Mouse (Mus musculus) hindbrain, embryonic 15.5 days (tissue): ENCODE data around the gene Col4a1. TPM values are rescaled to one million over a fixed set of nuclear protein-coding genes. Genes with fewer than 3 reads are reported as not detected.
A peak's percentile ranks its signal among the peaks of the same experiment; 100 is the strongest.

Experiments used
- ATAC-seq: fragments of 200-750 bp; cut with Nextera tagmentation; 2 replicates; pipeline ENCODE4 v1.8.0; 2017; ENCODE audit warnings: low read depth, moderate number of reproducible peaks, moderate TSS enrichment; ENCODE audit not compliant: low FRiP score
- H3K27ac ChIP-seq: fragments of 300-500 bp; sonication (generic); replicated peaks from 2 replicates; pipeline ENCODE4 v1.5.1; 2015; ENCODE audit warnings: mild to moderate bottlenecking, inconsistent platforms
- H3K27me3 ChIP-seq: fragments of 300-500 bp; sonication (generic); 2 replicates; pipeline ENCODE4 v1.6.1; 2015; ENCODE audit warnings: control low read depth, inconsistent platforms
- H3K36me3 ChIP-seq: fragments of 300-500 bp; sonication (generic); 2 replicates; pipeline ENCODE4 v1.6.1; 2015; ENCODE audit warnings: control low read depth, inconsistent platforms
- H3K4me1 ChIP-seq: fragments of 300-500 bp; sonication (generic); replicated peaks from 2 replicates; pipeline ENCODE4 v1.6.1; 2015; ENCODE audit warnings: control low read depth, inconsistent platforms
- H3K4me2 ChIP-seq: fragments of 300-500 bp; sonication (generic); 2 replicates; pipeline ENCODE4 v1.6.1; 2015; ENCODE audit warnings: moderate library complexity, mild to moderate bottlenecking, inconsistent platforms
- H3K4me3 ChIP-seq: fragments of 300-500 bp; sonication (generic); 2 replicates; pipeline ENCODE4 v1.5.1; 2015; ENCODE audit warnings: mild to moderate bottlenecking, inconsistent platforms
- H3K9ac ChIP-seq: fragments of 300-500 bp; sonication (generic); 2 replicates; pipeline ENCODE4 v1.6.1; 2015; ENCODE audit warnings: inconsistent platforms
- H3K9me3 ChIP-seq: fragments of 300-500 bp; sonication (generic); 2 replicates; pipeline ENCODE4 v1.6.1; 2016; ENCODE audit warnings: control low read depth, inconsistent platforms
- WGBS: fragments of 180-500 bp; shearing (Covaris S2); methylation state at CpG from one replicate; pipeline ENCODE4 v1.1.7; 2015; 5-methylcytosine and 5-hydroxymethylcytosine counted together
- polyA plus RNA-seq: library from polyadenylated mRNA; unstranded; fragments of >200 nt; fragmentation: Nextera tagmentation; extraction: Ambion mirVana; gene quantifications from 2 replicates; pipeline ENCODE4 v1.2.1, GENCODE M21; 2015

The Col4a1 gene
- polyA plus RNA-seq, 1 experiment from 2014 or later = 92.1 TPM

DNA sequence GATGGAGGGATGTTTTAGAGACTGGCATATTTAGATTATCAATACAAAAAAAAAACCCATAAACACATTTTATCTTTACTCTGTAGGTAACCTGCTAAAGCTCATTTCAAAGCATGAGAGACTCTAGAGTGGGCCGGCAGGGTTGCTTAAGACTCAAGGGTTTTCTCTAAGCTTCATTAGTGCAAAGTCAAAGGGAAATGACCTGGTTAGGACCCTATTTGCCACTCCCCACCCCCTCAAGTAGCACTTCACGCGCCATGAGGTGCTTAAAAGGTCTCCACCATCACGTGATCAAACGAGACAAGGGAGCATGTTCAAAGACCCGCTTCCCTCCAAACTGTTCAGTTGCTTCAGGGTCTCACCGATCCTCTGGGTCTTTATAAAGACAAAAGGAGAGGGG, 63.9 kb downstream of the Col4a1 start:
- no peak for ATAC-seq
- WGBS = 65% methylated on average over 7 of the region's 7 CpGs
- no peak overlapping the region; the same call in 1 of the 2 replicates for H3K27ac ChIP-seq
- no peaks in the 10 kb centered on the region for H3K36me3 ChIP-seq
- no peaks in the 10 kb centered on the region for H3K4me1 ChIP-seq
- H3K4me2 ChIP-seq = no peak overlapping the region
- no peak overlapping the region for H3K9ac ChIP-seq
- no peak overlapping the region for H3K4me3 ChIP-seq
- H3K9me3 ChIP-seq = no peaks in the 10 kb centered on the region
- no peaks in the 10 kb centered on the region for H3K27me3 ChIP-seq

DNA sequence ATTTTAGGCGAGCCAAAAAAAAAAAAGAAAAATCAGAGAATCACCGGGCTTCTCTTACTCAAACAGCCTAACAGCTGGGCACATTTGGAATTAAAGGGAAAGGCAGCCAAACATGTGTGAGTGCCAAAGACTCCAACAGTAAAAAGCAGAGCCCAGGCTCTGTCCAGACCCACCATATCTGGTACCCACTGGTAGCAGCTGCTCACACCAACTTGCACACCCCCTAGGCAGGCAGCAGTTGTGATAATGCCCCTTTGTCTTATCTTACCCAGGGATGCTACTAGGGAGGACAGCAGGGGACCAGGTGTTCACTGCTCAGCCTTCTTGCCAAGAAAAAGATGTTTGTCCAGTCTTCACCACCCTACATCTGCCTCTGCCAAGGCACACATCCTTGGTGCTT, 71.1 kb downstream of the Col4a1 start:
- no peaks in the 10 kb centered on the region for H3K27me3 ChIP-seq
- 69% methylated on average over 2 of the region's 2 CpGs for WGBS
- H3K9me3 ChIP-seq = no peaks in the 10 kb centered on the region
- no peaks in the 10 kb centered on the region for H3K4me1 ChIP-seq
- H3K36me3 ChIP-seq = no peaks in the 10 kb centered on the region
- no peak overlapping the region for H3K4me2 ChIP-seq
- ATAC-seq = no peak
- no peak overlapping the region for H3K4me3 ChIP-seq
- no peak overlapping the region for H3K9ac ChIP-seq
- no peak overlapping the region for H3K27ac ChIP-seq

DNA sequence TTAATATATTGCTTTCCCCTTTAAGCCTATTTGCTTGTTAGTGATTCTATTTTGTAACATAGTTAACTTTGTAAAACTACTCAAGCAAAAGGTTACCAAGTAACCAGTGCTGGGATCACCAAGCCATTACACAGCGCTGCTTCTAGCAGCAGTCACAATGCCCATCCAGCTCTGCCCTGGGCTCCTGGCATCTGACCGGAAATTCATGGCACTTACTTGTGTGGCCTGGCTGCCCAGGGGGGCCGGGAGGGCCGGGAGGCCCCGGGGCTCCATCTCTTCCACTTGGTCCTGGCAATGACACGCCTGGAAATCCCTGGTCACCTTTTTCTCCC, 77.8 kb downstream of the Col4a1 start:
- H3K9ac ChIP-seq = no peak overlapping the region
- 54% methylated on average over 6 of the region's 6 CpGs for WGBS
- no peaks in the 10 kb centered on the region for H3K36me3 ChIP-seq
- no peaks in the 10 kb centered on the region; the same call in 1 of the 2 replicates for H3K4me1 ChIP-seq
- H3K27me3 ChIP-seq = no peaks in the 10 kb centered on the region
- ATAC-seq = no peak
- no peak overlapping the region for H3K27ac ChIP-seq
- no peak overlapping the region for H3K4me3 ChIP-seq
- no peak overlapping the region for H3K4me2 ChIP-seq
- no peaks in the 10 kb centered on the region for H3K9me3 ChIP-seq

DNA sequence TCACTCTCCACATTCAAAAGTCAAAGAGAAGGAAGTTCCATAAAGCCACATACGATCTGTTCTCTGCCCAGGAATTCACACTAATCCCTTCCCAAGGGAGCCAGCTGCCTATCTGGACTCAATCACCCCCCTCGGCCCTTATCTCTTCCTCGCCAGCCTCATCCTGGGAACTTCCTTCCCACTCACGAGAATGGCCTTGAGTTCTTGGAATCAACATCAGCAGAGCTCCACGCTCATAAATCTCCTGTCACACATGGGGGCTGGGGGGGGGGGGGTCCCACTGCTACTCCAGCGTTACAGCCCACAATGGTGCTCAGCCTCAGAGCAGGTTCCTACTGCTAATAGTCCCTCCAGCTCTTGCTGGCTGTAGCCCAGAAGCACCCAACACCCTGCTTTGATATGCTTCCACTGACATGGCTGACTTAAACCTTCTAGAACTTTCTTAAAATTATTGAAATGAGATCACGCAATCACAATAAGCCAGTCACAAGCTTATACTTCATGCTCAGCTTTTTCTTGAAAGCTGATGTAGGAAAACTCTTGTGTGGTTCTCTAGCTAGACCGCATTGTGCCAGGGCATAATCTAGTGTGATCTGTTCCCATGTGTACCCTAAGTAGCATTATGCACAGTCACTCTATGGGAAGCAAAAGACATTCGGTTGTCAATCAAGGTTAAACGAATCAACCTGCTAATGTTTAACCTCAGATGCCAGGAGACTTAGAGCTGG, 78.3 kb downstream of the Col4a1 start:
- H3K4me2 ChIP-seq = no peak overlapping the region
- no peaks in the 10 kb centered on the region; the same call in 1 of the 2 replicates for H3K4me1 ChIP-seq
- H3K36me3 ChIP-seq = no peaks in the 10 kb centered on the region
- no peaks in the 10 kb centered on the region for H3K9me3 ChIP-seq
- 51% methylated on average over 10 of the region's 10 CpGs for WGBS
- H3K27me3 ChIP-seq = no peaks in the 10 kb centered on the region
- H3K9ac ChIP-seq = no peak overlapping the region
- no peak overlapping the region for H3K27ac ChIP-seq
- H3K4me3 ChIP-seq = no peak overlapping the region
- ATAC-seq = no peak

DNA sequence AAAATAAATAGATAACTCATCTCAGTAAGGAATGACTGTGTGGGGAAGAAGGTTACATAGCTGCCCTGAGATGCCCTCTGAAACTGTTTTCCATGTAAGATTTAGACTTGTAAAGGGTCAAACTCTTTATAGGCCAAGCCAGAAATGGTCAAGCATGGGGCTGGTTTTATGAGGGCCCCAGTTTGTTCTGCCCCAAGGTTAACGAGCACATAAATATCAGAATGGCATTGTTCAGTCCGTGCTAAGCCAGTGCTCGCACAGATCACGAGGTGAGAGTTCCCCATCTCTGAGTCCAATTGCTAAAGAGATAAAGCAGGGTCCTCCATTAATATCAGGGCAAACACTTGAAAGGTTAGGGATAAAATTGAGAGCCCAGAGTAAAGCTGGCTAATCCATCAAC, 79.6 kb downstream of the Col4a1 start:
- no peak overlapping the region for H3K4me3 ChIP-seq
- H3K36me3 ChIP-seq = no peaks in the 10 kb centered on the region
- 84% methylated on average over 4 of the region's 4 CpGs for WGBS
- no peak overlapping the region for H3K4me2 ChIP-seq
- no peaks in the 10 kb centered on the region for H3K27me3 ChIP-seq
- H3K9me3 ChIP-seq = no peaks in the 10 kb centered on the region
- no peak overlapping the region for H3K9ac ChIP-seq
- H3K27ac ChIP-seq = no peak overlapping the region
- no peak for ATAC-seq
- no peaks in the 10 kb centered on the region; the same call in 1 of the 2 replicates for H3K4me1 ChIP-seq

DNA sequence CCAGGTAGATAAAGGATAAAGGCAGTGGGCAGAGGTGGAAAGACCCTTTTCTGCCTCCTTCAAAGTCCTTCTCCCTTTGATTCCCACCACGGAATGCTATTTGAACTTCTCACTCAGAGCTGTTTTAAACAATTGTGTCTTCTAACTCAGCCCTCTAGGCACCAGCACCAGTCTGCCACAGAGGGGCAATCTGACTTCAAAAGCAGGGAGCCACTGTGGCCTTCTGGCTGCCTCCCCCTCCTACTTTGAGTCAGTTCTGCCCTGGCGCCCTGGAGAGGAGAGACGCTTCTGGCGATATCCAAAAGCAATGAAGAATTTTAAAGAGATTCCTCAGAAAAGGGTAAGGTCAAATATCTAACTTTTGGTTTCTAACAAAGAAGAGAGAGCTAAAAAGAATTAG, 82.3 kb downstream of the Col4a1 start:
- 22% methylated on average over 4 of the region's 4 CpGs for WGBS
- Histone ChIP-seq H3K27ac (no peak overlapping the region), H3K4me3 (no peak overlapping the region), H3K4me1 (no peaks in the 10 kb centered on the region; the same call in 1 of the 2 replicates), H3K4me2 (no peak overlapping the region), H3K9ac (no peak overlapping the region), H3K9me3 (no peaks in the 10 kb centered on the region), H3K27me3 (no peaks in the 10 kb centered on the region), H3K36me3 (no peaks in the 10 kb centered on the region)
- ATAC-seq = no peak

DNA sequence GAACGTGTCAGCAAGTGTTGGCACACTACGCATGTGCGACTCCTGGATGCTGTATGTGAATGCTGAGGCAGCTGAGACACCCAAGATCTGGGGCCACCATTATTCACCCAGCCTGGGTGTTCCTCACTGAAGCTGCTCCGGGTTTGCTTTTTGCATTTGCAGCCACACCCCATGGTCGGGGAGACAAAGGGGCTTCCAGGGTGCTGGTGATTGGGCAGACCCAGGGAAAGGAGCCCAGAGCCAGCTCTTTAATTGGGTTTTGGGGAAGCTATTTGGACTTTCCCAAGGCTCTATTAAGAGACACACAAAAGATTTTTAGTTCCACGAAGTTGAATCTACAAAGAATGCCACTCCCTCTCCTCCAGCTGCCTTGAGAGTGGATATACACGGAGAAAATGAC, 85.2 kb downstream of the Col4a1 start:
- Histone ChIP-seq H3K27me3 (no peaks in the 10 kb centered on the region), H3K4me2 (no peak overlapping the region), H3K9me3 (no peaks in the 10 kb centered on the region), H3K27ac (no peak overlapping the region), H3K4me3 (no peak overlapping the region), H3K36me3 (no peaks in the 10 kb centered on the region), H3K4me1 (no peaks in the 10 kb centered on the region), H3K9ac (no peak overlapping the region)
- WGBS = 45% methylated on average over 7 of the region's 7 CpGs
- ATAC-seq = no peak

DNA sequence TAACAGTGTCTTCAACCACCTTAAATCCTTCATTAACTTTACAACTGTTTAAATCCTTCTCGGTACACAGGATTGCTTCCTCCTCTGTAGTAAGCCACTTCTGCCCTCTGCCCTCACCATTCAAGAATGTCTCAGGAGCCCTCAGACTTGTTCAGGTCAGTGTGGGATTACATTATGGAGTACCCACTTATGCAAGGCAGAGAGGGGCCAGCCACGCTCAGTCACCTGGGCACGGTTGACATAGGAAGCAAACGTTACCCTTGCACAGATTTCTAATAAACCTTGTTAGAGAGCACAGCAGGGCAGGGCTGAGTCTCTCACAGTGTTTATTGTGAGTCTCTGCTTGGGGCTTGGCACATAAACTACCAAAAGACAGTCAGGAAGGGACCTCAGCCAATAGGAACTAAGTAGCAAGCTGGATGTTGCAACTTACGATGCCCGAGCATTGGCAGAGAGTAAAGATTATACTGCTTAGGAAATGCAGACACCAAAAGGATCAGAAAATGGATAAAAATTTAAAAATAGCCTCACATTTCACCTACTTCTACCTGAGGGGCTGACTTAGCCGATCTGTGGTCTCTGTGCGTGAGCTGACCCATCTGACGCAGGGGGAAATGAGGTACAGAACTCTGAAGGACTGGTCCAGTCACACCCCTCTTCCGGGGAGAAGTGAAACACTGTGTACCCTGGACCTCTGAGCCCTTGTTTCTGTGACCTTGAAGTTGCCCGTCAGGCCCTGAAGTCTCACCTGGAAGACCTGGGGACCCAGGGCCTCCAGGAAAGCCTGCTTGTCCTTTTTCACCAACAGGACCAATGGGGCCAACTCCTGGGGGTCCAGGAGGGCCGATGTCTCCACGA, 86.8 kb downstream of the Col4a1 start:
- no peaks in the 10 kb centered on the region for H3K9me3 ChIP-seq
- H3K4me2 ChIP-seq = no peak overlapping the region
- no peaks in the 10 kb centered on the region for H3K36me3 ChIP-seq
- 79% methylated on average over 13 of the region's 13 CpGs for WGBS
- no peaks in the 10 kb centered on the region for H3K4me1 ChIP-seq
- no peak overlapping the region for H3K9ac ChIP-seq
- H3K27ac ChIP-seq = no peak overlapping the region
- no peaks in the 10 kb centered on the region for H3K27me3 ChIP-seq
- no peak overlapping the region for H3K4me3 ChIP-seq
- no peak for ATAC-seq

DNA sequence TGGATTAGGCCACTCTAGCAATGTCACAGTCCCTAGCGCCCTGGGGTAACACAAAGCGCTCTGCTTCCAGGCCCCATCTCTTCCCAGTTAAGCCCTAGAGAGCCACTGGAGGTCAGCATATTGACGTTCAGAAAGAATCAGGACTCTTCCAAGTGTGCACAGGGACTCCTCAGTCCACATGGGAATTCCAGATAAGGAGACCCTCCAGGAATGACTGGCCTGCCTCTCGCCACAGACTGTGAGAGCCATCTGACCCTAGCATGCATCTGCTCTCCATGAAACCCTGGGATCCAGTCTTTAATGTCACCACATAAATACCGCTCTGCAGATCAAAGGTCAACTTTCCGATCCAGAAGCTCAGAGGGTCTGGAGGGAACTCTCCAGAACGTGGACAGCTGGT, 88.4 kb downstream of the Col4a1 start:
- no peak for ATAC-seq
- H3K36me3 ChIP-seq = no peaks in the 10 kb centered on the region
- no peaks in the 10 kb centered on the region for H3K9me3 ChIP-seq
- H3K4me2 ChIP-seq = no peak overlapping the region
- 78% methylated on average over 7 of the region's 7 CpGs for WGBS
- H3K27ac ChIP-seq = no peak overlapping the region
- H3K27me3 ChIP-seq = no peaks in the 10 kb centered on the region
- H3K4me1 ChIP-seq = no peaks in the 10 kb centered on the region
- H3K4me3 ChIP-seq = no peak overlapping the region
- H3K9ac ChIP-seq = no peak overlapping the region

DNA sequence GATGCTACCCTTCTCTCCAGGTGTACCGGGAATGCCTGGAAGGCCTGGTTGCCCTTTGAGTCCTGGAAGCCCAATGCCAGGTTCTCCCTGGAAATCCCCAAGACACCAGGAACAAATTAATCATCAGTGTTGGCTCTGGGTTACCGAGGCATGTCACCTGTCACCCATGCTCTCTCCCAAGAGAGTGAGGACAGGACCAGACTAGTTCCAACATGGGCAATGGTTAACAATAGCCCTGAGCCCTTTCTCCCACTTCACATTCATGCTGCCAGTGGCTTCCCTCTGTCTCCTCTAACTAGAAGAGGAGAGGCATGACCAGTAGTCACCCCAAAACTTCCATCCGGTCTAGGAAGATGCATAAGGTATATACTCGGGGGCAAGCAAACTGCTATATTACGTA, 91.3 kb downstream of the Col4a1 start:
- H3K4me2 ChIP-seq = no peak overlapping the region
- H3K9ac ChIP-seq = no peak overlapping the region
- H3K9me3 ChIP-seq = no peaks in the 10 kb centered on the region
- H3K27me3 ChIP-seq = no peaks in the 10 kb centered on the region
- 91% methylated on average over 5 of the region's 5 CpGs for WGBS
- no peaks in the 10 kb centered on the region for H3K36me3 ChIP-seq
- no peak overlapping the region for H3K27ac ChIP-seq
- ATAC-seq = no peak
- no peak overlapping the region for H3K4me3 ChIP-seq
- H3K4me1 ChIP-seq = no peaks in the 10 kb centered on the region

DNA sequence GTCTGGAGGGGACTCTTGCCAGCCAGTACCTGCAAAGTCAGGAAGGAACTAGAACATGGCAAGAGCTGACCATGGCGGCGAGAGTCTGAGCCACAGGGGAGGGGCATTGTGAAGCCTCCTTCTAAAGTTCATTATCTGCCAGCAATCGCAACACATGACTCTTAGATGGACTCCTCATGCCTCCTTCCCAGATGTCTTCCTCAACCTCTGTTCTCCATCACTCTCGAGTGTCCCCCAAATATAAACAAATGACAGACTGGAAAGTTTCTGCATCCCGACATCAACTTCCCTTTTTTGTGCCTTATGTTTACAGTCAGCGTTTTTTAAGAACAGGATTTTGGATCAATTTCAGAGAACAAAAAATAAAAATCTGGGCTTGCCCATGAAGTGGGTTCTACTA, 93.3 kb downstream of the Col4a1 start:
- ATAC-seq = no peak
- no peak overlapping the region for H3K4me3 ChIP-seq
- H3K27me3 ChIP-seq = no peaks in the 10 kb centered on the region
- H3K9me3 ChIP-seq = no peaks in the 10 kb centered on the region
- no peak overlapping the region for H3K27ac ChIP-seq
- H3K4me2 ChIP-seq = no peak overlapping the region
- no peaks in the 10 kb centered on the region for H3K4me1 ChIP-seq
- 91% methylated on average over 6 of the region's 6 CpGs for WGBS
- H3K36me3 ChIP-seq = no peaks in the 10 kb centered on the region
- H3K9ac ChIP-seq = no peak overlapping the region

DNA sequence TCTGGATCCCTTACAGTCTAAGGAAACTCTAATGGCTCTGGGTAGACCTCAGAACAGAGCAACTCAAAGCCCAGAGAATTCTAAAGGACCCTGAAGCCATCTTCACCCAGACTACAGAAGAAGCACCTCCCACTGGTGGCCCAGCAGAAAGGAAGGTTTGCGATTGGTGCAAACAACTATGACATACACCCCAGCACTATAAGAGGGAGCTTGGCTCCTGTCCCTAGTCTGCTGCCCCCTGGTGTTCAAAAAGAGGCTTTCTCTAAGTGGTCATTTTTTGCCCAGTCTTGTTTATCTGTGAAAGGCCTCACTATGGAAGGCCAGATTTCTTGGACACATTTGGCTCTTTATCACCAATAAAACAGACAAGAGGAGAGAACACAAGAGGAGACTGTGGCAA, 97.4 kb downstream of the Col4a1 start:
- Histone ChIP-seq H3K27ac (no peak overlapping the region), H3K4me1 (no peaks in the 10 kb centered on the region; the same call in 1 of the 2 replicates), H3K27me3 (no peaks in the 10 kb centered on the region), H3K4me2 (no peak overlapping the region), H3K9ac (no peak overlapping the region), H3K4me3 (no peak overlapping the region), H3K36me3 (no peaks in the 10 kb centered on the region), H3K9me3 (no peaks in the 10 kb centered on the region)
- ATAC-seq = peak; percentile 67
- 19% methylated on average over 1 of the region's 1 CpGs for WGBS
